Mouse (Mus musculus): ENCODE measurements around the gene Cmip. TPM values are rescaled to one million over a fixed set of nuclear protein-coding genes. Genes with fewer than 3 reads are reported as not detected.

The Cmip gene
- 7.6 and 8.2 TPM in 2 replicates for polyA plus RNA-seq (2016; fragmentation: Nextera tagmentation; extraction: Ambion mirVana)

DNA sequence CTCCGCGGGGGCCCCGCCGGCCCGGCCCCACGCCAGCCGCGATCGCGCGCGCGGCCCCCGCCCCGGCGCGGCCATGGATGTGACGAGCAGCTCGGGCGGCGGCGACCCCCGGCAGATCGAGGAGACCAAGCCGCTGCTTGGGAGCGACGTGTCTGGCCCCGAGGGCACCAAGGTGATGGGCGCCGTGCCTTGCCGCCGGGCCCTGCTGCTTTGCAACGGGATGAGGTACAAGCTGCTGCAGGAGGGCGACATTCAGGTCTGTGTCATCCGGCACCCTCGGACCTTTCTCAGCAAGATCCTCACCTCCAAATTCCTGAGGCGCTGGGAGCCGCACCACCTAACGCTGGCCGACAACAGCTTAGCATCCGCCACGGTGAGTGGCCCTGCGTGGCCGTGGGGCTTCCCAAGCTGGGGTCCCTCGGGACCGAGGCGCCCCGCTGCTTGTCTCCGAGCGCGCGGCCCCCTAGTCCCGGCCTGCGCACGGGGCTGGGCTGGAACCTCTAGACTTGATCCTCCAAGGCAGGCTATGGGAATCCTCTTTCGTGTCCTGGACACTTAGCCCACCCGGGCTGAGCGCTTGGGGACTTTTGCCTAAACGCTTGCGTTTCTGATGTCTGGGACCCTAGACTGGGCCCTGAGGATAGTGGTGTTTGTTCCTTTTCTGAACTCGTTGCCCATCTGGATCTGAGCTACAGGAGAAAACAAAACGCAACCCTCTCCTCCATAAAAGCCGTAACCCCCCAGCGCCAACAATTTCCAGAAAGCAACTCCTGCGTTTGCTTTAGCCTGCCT is at the start of gene Cmip:
Gene Cmip, plus strand, starts transcription at position 36 of the 792 bp plus-strand sequence.
- Histone ChIP-seq H3K36me3 (no peaks in the 10 kb centered on the region), H3K4me3 (peak within 1 kb of the TSS; percentile 83), H3K4me1 (peaks cover 46% of the 10 kb centered on the region), H3K27me3 (ENCODE audit: low read depth, poor library complexity, severe bottlenecking) (no peaks in the 10 kb centered on the region), H3K9me3 (replicated peaks) (no peaks in the 10 kb centered on the region), H3K27ac (peak within 1 kb of the TSS; percentile 97)
- WGBS: under 1% methylated on average over 64 of the region's 65 CpGs
- peak; percentile 71 for DNase-seq (ENCODE audit: low spot score)

DNA sequence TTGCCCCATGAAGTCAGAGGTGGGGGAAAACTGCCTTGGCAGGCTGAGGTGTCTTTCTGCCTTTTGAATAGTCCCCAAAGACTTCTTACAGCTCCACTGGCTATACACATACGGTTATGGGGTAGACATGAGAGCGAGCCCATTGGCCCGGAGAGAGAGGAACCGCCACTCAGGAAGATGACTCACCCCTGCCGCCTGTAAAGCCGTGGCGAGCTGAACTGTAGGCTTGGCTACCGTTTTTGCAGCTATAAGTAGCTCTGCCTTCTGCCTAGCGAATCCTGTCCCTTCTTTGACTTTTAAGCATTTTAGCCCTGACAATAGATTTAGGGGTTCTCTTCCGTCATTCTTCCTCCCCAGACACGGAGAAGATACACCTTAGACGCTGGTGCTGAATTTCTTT is 47.7 kb upstream of the Cmip start:
- Histone ChIP-seq H3K9me3 (replicated peaks) (no peaks in the 10 kb centered on the region), H3K27ac (no peak overlapping the region), H3K4me1 (no peaks in the 10 kb centered on the region), H3K27me3 (ENCODE audit: low read depth, poor library complexity, severe bottlenecking) (no peaks in the 10 kb centered on the region), H3K4me3 (no peak overlapping the region), H3K36me3 (peaks cover 33% of the 10 kb centered on the region)
- DNase-seq (ENCODE audit: low spot score): no peak
- WGBS: 92% methylated on average over 12 of the region's 12 CpGs

DNA sequence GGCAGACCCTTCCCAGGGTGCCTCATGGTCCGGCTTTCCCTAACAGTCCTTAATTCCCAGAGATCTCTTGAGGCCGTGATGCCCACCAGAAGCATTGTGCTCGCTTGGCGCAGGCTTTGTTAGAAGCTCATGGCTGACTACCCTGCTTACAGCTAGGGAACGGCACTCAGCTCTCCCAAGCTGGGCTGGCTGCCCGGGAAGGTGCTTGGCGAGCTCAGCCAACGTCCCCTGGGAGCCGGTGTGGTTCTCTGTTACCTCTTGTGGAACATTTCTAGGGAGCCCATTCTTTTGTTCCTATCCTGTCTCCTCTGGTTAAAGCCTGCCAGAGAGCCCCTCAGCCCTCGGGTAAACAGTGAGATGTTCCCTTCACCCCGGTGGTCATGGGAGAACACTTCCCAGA is 44.8 kb upstream of the Cmip start:
- no peak for DNase-seq (ENCODE audit: low spot score)
- no peaks in the 10 kb centered on the region for H3K27me3 ChIP-seq (ENCODE audit: low read depth, poor library complexity, severe bottlenecking)
- H3K4me3 ChIP-seq: no peak overlapping the region
- no peaks in the 10 kb centered on the region for H3K9me3 ChIP-seq (replicated peaks)
- 89% methylated on average over 11 of the region's 11 CpGs for WGBS
- H3K36me3 ChIP-seq: peaks cover 33% of the 10 kb centered on the region
- no peaks in the 10 kb centered on the region for H3K4me1 ChIP-seq
- H3K27ac ChIP-seq: no peak overlapping the region

DNA sequence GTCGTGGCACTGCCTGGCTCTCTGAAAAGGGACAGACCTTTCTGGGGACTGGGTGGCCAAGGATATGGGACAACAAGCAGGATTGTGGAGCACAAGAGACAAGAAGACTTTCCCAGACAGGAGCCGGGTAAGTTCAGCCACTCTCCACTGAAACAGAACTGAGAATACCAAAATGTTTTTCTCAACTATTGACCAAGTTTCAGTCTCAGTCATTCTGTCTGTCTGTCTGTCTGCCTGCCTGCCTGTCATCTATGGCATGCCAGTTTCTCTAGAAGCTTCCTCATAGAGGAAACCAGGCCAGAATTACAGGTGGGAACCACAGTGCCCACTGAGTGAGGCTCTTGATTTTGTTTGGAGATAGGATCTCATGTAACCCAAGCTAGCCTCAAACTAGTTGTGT is 39.1 kb upstream of the Cmip start:
- no peaks in the 10 kb centered on the region for H3K9me3 ChIP-seq (replicated peaks)
- no peaks in the 10 kb centered on the region for H3K4me1 ChIP-seq
- no peak for DNase-seq (ENCODE audit: low spot score)
- H3K27me3 ChIP-seq (ENCODE audit: low read depth, poor library complexity, severe bottlenecking): no peaks in the 10 kb centered on the region
- no peak overlapping the region for H3K4me3 ChIP-seq
- 94% methylated on average over 2 of the region's 2 CpGs for WGBS
- 0 out of 2 replicates have a peak, but pooled peaks cover 10% of the 10 kb centered on the region for H3K36me3 ChIP-seq
- no peak overlapping the region for H3K27ac ChIP-seq

DNA sequence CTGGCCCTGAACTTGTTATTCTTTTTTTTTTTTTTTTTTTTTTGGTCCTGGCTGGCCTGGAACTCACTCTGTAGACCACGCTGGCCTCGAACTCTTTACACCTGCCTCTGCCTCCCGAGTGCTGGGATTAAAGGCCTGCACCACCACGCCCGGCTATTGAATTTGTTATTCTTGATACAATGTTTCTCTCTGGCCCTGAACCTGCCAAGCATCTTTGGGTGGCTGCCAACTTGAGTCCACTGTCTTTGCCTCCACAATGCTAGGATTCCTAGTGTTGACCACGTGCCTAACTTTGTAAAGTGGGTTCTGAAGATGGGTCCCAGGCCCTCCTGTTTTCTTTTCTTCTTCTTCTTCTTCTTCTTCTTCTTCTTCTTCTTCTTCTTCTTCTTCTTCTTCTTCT is 34.5 kb upstream of the Cmip start:
- H3K9me3 ChIP-seq (replicated peaks): no peaks in the 10 kb centered on the region
- DNase-seq (ENCODE audit: low spot score): no peak
- H3K27ac ChIP-seq: no peak overlapping the region
- H3K27me3 ChIP-seq (ENCODE audit: low read depth, poor library complexity, severe bottlenecking): no peaks in the 10 kb centered on the region
- H3K4me1 ChIP-seq: 0 out of 2 replicates have a peak, but pooled peaks cover 3% of the 10 kb centered on the region
- H3K4me3 ChIP-seq: no peak overlapping the region
- WGBS: 83% methylated on average over 6 of the region's 6 CpGs
- H3K36me3 ChIP-seq: no peaks in the 10 kb centered on the region

DNA sequence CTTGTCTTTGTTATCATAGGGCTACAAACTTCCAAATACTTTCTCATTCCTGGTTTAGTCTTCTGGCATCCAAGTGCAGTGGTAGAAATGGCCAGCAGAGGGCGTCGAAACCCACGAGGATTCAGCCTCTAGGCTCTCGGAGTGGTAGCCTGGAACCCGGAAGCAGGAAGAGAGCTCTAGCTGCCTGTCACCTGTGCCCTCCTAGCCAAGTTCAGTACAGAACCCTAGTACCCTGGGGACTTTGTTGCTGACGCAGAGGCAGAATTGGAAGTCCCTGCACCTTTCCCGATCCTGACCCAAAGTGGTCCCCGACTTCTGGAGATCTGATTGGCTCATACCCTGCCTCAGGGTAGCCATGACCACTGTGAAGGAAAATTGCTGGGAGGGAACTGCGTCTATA is 32.2 kb upstream of the Cmip start:
- Histone ChIP-seq H3K9me3 (replicated peaks) (no peaks in the 10 kb centered on the region), H3K4me1 (0 out of 2 replicates have a peak, but pooled peaks cover 3% of the 10 kb centered on the region), H3K36me3 (no peaks in the 10 kb centered on the region), H3K27me3 (ENCODE audit: low read depth, poor library complexity, severe bottlenecking) (no peaks in the 10 kb centered on the region), H3K4me3 (peak overlapping the region; percentile 37), H3K27ac (no peak overlapping the region)
- DNase-seq (ENCODE audit: low spot score): peak; percentile 91
- WGBS: 17% methylated on average over 9 of the region's 9 CpGs

DNA sequence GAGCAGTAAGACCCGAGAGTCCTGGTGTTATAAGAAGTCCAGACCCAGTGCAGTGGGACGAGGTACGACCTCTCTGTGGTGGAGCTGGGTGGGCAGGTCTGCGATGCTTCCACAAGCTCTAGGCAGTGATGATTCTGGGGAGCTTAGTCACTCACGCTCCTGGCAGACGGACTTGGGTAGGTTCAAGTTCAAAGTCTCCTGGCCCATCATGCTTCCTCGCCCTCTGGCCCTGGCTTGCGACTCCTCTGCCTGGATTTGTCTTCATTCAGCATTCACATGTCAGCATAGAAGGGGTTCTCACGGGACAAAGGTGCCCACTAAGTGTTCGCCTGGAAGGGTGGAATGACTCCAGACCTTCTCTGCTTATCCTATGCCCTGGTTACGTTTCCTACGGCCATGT is 30.6 kb upstream of the Cmip start:
- DNase-seq (ENCODE audit: low spot score): no peak
- Histone ChIP-seq H3K4me3 (no peak overlapping the region), H3K4me1 (0 out of 2 replicates have a peak, but pooled peaks cover 3% of the 10 kb centered on the region), H3K9me3 (replicated peaks) (no peaks in the 10 kb centered on the region), H3K27ac (no peak overlapping the region), H3K27me3 (ENCODE audit: low read depth, poor library complexity, severe bottlenecking) (no peaks in the 10 kb centered on the region), H3K36me3 (no peaks in the 10 kb centered on the region)
- WGBS: 89% methylated on average over 12 of the region's 12 CpGs

DNA sequence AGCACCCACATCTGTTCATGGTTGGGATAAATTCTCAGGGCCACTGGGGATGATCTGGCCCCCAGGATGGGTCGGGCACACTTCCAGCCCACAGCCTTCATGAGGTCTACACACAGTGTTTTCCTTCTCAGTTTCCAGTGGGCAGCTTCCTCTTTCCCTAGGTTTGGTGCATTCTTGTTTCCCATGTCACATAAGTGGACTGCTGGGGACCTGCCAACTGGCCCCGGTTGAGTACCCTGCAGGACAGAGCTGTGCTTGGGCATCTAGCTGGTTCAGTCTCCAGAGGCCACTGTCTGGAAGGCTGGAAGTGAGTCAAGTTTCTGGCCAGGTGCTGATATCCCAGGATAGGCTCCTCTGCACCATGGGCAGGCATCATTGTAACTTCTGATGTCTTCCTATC is 29.5 kb upstream of the Cmip start:
- H3K27ac ChIP-seq: no peak overlapping the region

DNA sequence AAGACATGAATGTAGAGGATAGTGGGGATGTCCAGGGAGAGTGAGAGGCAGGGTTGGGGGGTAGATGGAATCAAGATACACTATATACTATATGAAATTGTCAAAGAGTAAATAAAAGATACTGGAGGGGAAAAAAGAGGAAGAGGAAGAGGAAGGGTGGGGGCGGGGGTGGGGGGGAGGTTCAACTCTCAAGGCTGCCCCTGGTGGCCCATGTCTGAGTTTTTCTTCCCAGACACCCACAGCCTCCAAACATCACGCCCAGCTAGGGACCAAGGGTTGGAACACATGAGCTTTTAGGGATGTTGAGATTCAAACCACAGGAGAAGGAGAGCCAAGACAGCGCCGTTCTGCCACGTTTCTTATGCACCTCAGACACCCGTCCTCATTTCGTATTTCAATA is 23.7 kb upstream of the Cmip start:
- H3K9me3 ChIP-seq (replicated peaks): no peaks in the 10 kb centered on the region
- H3K36me3 ChIP-seq: no peaks in the 10 kb centered on the region
- H3K4me1 ChIP-seq: no peaks in the 10 kb centered on the region
- 89% methylated on average over 7 of the region's 7 CpGs for WGBS
- no peak for DNase-seq (ENCODE audit: low spot score)
- no peaks in the 10 kb centered on the region for H3K27me3 ChIP-seq (ENCODE audit: low read depth, poor library complexity, severe bottlenecking)
- H3K27ac ChIP-seq: no peak overlapping the region
- no peak overlapping the region for H3K4me3 ChIP-seq

More for the DNA sequence above, 29.5 kb upstream of the Cmip start:
- H3K9me3 ChIP-seq (replicated peaks): no peaks in the 10 kb centered on the region
- DNase-seq (ENCODE audit: low spot score): no peak
- H3K4me1 ChIP-seq: 0 out of 2 replicates have a peak, but pooled peaks cover 3% of the 10 kb centered on the region
- H3K36me3 ChIP-seq: no peaks in the 10 kb centered on the region
- no peaks in the 10 kb centered on the region for H3K27me3 ChIP-seq (ENCODE audit: low read depth, poor library complexity, severe bottlenecking)
- 93% methylated on average over 2 of the region's 2 CpGs for WGBS
- no peak overlapping the region for H3K4me3 ChIP-seq

DNA sequence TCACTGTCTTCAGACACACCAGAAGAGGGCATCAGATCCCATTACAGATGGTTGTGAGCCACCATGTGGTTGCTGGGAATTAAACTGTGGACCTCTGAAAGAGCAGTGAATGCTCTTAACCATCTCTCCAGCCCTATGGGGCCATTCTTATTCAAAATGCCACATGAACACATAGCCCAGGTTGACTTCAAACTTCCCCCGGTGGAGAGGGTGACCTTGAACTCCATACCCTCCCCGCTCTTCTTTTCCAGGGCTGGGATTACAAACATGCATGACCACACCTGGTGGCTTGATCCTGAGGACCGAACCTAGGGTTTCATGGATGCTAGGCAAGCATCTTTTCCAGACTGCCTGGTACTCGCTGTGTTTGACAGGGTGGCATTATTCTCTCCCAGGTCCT is 20.3 kb upstream of the Cmip start:
- WGBS: 97% methylated on average over 4 of the region's 4 CpGs
- DNase-seq (ENCODE audit: low spot score): no peak
- Histone ChIP-seq H3K27ac (no peak overlapping the region), H3K9me3 (replicated peaks) (no peaks in the 10 kb centered on the region), H3K36me3 (no peaks in the 10 kb centered on the region), H3K4me3 (no peak overlapping the region), H3K4me1 (no peaks in the 10 kb centered on the region), H3K27me3 (ENCODE audit: low read depth, poor library complexity, severe bottlenecking) (no peaks in the 10 kb centered on the region)

DNA sequence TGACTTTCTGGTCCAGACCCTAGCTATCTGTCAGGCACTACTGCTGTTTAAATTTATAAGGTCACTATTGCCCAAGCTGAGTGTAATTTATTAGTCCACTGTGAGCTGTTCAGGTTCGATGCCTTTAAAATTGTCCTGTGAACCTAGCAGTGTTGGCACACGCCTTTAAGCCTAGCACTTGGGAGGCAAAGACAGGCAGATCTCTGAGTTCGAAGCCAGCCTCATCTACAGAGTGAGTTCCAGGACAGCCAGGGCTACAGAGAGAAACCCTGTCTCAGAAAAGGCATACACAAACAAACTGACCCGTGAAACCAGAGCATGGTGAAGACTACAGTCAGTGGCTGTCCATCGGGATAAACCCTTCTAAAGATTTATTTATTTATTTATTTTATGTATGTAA is 16.5 kb upstream of the Cmip start:
- Histone ChIP-seq H3K4me3 (no peak overlapping the region), H3K4me1 (no peaks in the 10 kb centered on the region; the same call in 1 of the 2 replicates), H3K27ac (no peak overlapping the region), H3K36me3 (no peaks in the 10 kb centered on the region), H3K9me3 (replicated peaks) (no peaks in the 10 kb centered on the region), H3K27me3 (ENCODE audit: low read depth, poor library complexity, severe bottlenecking) (no peaks in the 10 kb centered on the region)
- 85% methylated on average over 5 of the region's 5 CpGs for WGBS
- no peak for DNase-seq (ENCODE audit: low spot score)

DNA sequence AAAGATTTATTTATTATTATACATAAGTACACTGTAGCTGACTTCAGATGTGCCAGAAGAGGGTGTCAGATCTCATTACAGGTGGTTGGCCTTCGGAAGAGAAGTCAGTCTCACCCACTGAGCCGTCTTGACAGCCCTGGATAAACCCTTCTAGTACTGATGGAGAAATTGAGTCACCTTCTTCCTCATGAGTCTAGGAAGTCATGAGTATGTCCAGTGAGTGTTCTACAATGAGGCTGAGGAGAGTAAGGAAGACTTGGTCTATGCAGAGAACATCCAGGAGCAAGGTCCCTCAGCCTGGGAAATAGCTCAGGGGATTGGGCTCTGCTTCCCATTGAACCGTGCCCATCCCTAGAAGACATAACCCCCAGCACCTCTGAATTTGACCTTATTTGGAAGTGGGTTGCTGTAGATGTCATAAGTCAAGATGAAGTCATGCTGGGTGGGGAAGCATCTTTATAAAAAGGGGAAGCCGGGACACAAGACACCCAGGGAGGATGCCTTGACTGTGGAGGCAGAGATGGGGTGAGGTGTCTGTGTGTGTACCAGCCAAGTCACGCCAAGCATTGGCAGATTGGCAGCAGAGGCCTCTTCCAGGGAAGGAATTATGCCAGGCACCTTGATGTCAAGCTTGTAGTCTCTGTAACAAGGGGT is 15.9 kb upstream of the Cmip start:
- DNase-seq (ENCODE audit: low spot score): no peak
- H3K27me3 ChIP-seq (ENCODE audit: low read depth, poor library complexity, severe bottlenecking): no peaks in the 10 kb centered on the region

DNA sequence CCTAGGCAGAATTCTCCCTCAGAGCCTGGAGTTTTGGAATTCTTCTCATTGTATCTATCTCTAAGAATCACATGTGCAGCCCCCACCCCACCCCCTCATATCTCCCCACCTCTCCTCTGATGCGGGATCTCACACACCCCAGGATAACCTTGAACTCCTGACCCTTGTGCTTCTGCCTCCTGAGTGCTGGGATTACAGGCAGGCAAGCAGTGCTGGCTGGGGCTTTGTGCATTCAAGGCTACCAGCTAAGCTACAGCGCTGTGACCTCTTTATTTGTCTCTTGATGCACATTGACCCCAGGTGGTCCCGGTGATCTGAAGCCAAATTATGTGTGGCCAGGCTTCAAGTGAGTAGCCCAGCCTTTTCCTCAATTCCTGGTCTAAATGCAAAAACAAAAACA is 15.0 kb upstream of the Cmip start:
- Histone ChIP-seq H3K4me1 (no peaks in the 10 kb centered on the region; the same call in 1 of the 2 replicates), H3K36me3 (no peaks in the 10 kb centered on the region), H3K9me3 (replicated peaks) (no peaks in the 10 kb centered on the region), H3K27ac (no peak overlapping the region), H3K27me3 (ENCODE audit: low read depth, poor library complexity, severe bottlenecking) (no peaks in the 10 kb centered on the region), H3K4me3 (no peak overlapping the region)
- WGBS: 51% methylated on average over 3 of the region's 3 CpGs
- DNase-seq (ENCODE audit: low spot score): no peak

More for the DNA sequence above, 15.9 kb upstream of the Cmip start:
- WGBS: 85% methylated on average over 5 of the region's 5 CpGs
- H3K4me3 ChIP-seq: no peak overlapping the region
- H3K4me1 ChIP-seq: no peaks in the 10 kb centered on the region; the same call in 1 of the 2 replicates
- no peaks in the 10 kb centered on the region for H3K9me3 ChIP-seq (replicated peaks)
- no peak overlapping the region for H3K27ac ChIP-seq
- H3K36me3 ChIP-seq: no peaks in the 10 kb centered on the region

All from limb, embryonic 10.5 days (tissue).